Mouse (Mus musculus) forebrain, embryonic 14.5 days (tissue): ENCODE results near the gene Prkci. TPM values are rescaled to one million over a fixed set of nuclear protein-coding genes. Genes with fewer than 3 reads are reported as not detected.

ENCODE experiments used
- microRNA-seq: library from miRNA; unstranded; fragments of <30 nt; microRNA quantifications from one replicate; pipeline ENCODE4, GENCODE M21; 2016
- polyA plus RNA-seq: library from polyadenylated mRNA; unstranded; fragments of >200 nt; fragmentation: Nextera tagmentation; extraction: Ambion mirVana; gene quantifications from 2 replicates; pipeline ENCODE4 v1.2.1, GENCODE M21; 2014

Gene Prkci
- polyA plus RNA-seq, 1 experiment from 2014 or later: 24.8 TPM

Small RNAs within 50 kb of the gene (microRNA-seq; reads per million reads assigned to microRNA genes)
- not detected for gene Mir7008

Other genes with a start within 250 kb of the Prkci start
- not detected in 2 replicates for gene Samd7, start 249.5 kb upstream of the Prkci start, polyA plus RNA-seq
- 76.8 and 84.0 TPM in 2 replicates for gene Sec62, start 202.9 kb upstream of the Prkci start, polyA plus RNA-seq
- gene Gpr160, start 139.8 kb upstream of the Prkci start, polyA plus RNA-seq: 1.3 and 1.6 TPM in 2 replicates
- 4.8 and 5.7 TPM in 2 replicates for gene Phc3, start 26.3 kb upstream of the Prkci start, polyA plus RNA-seq
- 24.2 and 36.0 TPM in 2 replicates for gene Skil, start 99.3 kb downstream of the Prkci start, polyA plus RNA-seq
- gene Cldn11, start 154.2 kb downstream of the Prkci start, polyA plus RNA-seq: 55.3 and 60.4 TPM in 2 replicates